Mouse (Mus musculus) liver, embryonic 15.5 days (tissue): ENCODE data around the gene Pstpip1. TPM values are rescaled to one million over a fixed set of nuclear protein-coding genes. Genes with fewer than 3 reads are reported as not detected.
A peak's percentile ranks its signal among the peaks of the same experiment; 100 is the strongest.

Experiments
- ATAC-seq: fragments of 200-750 bp; cut with Nextera tagmentation; 2 replicates; pipeline ENCODE4 v1.8.0; 2017; ENCODE audit warnings: moderate number of reproducible peaks, mild to moderate bottlenecking, moderate library complexity; ENCODE audit not compliant: insufficient read depth
- H3K27ac ChIP-seq: fragments of 300-500 bp; sonication (generic); replicated peaks from 2 replicates; pipeline ENCODE4 v1.5.1; 2015; ENCODE audit warnings: mild to moderate bottlenecking, inconsistent platforms
- H3K27me3 ChIP-seq: fragments of 300-500 bp; sonication (generic); 2 replicates; pipeline ENCODE4 v1.6.1; 2015; ENCODE audit warnings: mild to moderate bottlenecking, inconsistent platforms
- H3K36me3 ChIP-seq: fragments of 300-500 bp; sonication (generic); replicated peaks from 2 replicates; pipeline ENCODE4 v1.6.1; 2015; ENCODE audit warnings: moderate library complexity, mild to moderate bottlenecking, inconsistent platforms
- H3K4me1 ChIP-seq: fragments of 300-500 bp; sonication (generic); replicated peaks from 2 replicates; pipeline ENCODE4 v1.6.1; 2015; ENCODE audit warnings: inconsistent platforms
- H3K4me2 ChIP-seq: fragments of 300-500 bp; sonication (generic); 2 replicates; pipeline ENCODE4 v1.6.1; 2015; ENCODE audit warnings: moderate library complexity, mild to moderate bottlenecking, inconsistent platforms
- H3K4me3 ChIP-seq: fragments of 300-500 bp; sonication (generic); replicated peaks from 2 replicates; pipeline ENCODE4 v1.5.1; 2015; ENCODE audit warnings: mild to moderate bottlenecking, inconsistent platforms
- H3K9ac ChIP-seq: fragments of 300-500 bp; sonication (generic); 2 replicates; pipeline ENCODE4 v1.6.1; 2015; ENCODE audit warnings: moderate library complexity, mild to moderate bottlenecking, inconsistent platforms
- H3K9me3 ChIP-seq: fragments of 300-500 bp; sonication (generic); replicated peaks from 2 replicates; pipeline ENCODE4 v1.6.1; 2016; ENCODE audit warnings: inconsistent platforms
- WGBS: fragments of 180-500 bp; shearing (Covaris S2); methylation state at CpG from one replicate; pipeline ENCODE4 v1.1.7; 2015; ENCODE audit warnings: mixed read lengths; ENCODE audit not compliant: insufficient replicate concordance; 5-methylcytosine and 5-hydroxymethylcytosine counted together
- polyA plus RNA-seq: library from polyadenylated mRNA; unstranded; fragments of >200 nt; fragmentation: Nextera tagmentation; extraction: Ambion mirVana; gene quantifications from 2 replicates; pipeline ENCODE4 v1.2.1, GENCODE M21; 2015

Gene Pstpip1
- polyA plus RNA-seq, 1 experiment from 2014 or later, result 5.8 TPM

DNA sequence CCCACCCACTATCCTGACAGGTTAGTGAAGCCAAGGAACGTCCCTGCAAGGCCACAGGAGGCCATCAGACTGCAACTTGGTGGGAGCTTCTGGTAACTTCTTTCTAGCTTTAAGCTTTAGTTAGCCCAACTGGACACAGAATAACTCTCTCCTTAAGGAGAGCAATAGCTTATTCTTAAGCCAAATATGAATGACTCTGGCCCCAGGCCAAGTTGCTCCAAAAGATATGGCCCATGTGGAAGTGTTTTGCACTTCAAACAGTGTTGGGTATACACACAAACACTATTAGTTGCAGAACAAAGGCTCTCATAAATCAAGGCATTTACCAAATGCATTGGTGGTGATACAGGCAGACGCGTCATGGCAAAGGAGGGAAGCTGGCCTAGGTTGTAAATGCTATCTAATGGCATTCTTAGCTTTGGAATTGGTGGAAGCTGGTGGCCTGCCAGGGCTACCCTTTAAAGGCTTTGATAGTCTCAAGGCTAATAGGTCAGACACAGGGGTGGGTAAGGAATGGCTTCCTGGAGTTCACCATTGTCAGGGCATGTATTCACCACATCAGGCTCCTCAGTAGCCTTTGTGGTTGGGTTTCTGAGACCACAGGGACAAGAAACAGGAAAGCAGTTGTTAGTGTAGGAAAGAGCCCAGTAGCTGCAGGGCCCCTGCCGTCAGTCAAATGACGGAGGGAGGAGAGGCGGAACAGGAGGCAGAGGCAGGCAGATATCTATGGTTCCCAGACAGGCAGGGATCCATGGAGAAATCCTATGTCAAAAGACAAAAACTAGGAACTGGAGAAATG is 16.7 kb downstream of the Pstpip1 start:
- Histone ChIP-seq H3K9me3 (no peaks in the 10 kb centered on the region), H3K36me3 (no peaks in the 10 kb centered on the region), H3K27me3 (no peaks in the 10 kb centered on the region), H3K4me3 (no peak overlapping the region), H3K4me1 (peaks cover 5% of the 10 kb centered on the region; the same call in 1 of the 2 replicates), H3K4me2 (no peak overlapping the region), H3K9ac (no peak overlapping the region), H3K27ac (0 out of 2 replicates have a peak overlapping the region, but pooled peaks have one; percentile 14)
- no peak for ATAC-seq
- WGBS, result 42% methylated on average over 6 of the region's 6 CpGs

DNA sequence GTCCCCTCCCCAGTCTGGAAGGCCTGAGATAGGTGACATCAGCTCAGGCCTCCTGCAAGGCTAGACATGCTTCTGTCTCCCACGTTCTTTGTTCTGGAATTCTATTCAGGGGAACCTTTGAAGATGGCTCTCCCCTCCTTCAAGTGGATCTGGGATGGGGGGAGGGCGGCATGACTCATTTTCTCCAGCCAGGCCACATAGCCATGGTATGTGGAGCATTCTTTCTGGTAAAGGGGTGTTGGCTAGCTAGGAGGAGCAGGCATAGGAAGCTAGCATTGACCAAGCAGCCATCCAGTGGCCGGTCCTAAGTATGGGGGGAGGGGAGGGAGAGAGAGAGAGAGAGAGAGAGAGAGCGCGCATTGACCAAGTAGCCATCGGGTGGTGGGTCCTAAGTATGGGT is 17.8 kb downstream of the Pstpip1 start:
- no peak for ATAC-seq

DNA sequence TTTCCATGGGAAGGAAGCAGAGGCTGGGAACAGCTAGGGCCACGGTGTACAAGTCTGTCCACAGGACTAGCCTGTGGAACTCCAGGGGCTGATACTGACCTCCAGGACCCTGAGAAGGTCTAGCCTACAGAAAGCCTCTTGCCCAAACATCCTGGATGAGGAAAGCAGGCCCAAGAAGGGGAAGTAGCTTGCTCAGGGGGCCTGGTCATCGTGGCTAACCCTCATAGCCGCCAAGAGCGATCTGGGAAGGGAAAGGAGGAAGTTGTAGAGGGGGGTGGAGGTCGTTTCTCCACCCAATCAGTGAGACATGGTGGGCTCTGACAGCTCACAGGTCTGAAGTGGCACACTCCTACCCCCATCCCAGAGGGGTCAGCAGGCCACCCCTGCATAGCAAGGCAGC is 18.4 kb downstream of the Pstpip1 start:
- H3K27ac ChIP-seq, result 0 out of 2 replicates have a peak overlapping the region, but pooled peaks have one; percentile 33
- H3K27me3 ChIP-seq, result no peaks in the 10 kb centered on the region
- H3K4me1 ChIP-seq, result peaks cover 5% of the 10 kb centered on the region; the same call in 1 of the 2 replicates
- H3K4me2 ChIP-seq, result no peak overlapping the region
- H3K36me3 ChIP-seq, result no peaks in the 10 kb centered on the region
- no peak overlapping the region for H3K4me3 ChIP-seq
- 26% methylated on average over 5 of the region's 5 CpGs for WGBS
- peak; percentile 30; the same call in 1 of the 2 replicates for ATAC-seq
- no peak overlapping the region for H3K9ac ChIP-seq
- H3K9me3 ChIP-seq, result no peaks in the 10 kb centered on the region

More for the DNA sequence above, 17.8 kb downstream of the Pstpip1 start:
- Histone ChIP-seq H3K9ac (no peak overlapping the region), H3K4me3 (no peak overlapping the region), H3K4me1 (peaks cover 5% of the 10 kb centered on the region; the same call in 1 of the 2 replicates), H3K36me3 (no peaks in the 10 kb centered on the region), H3K4me2 (no peak overlapping the region), H3K9me3 (no peaks in the 10 kb centered on the region), H3K27ac (no peak overlapping the region; the same call in 1 of the 2 replicates), H3K27me3 (no peaks in the 10 kb centered on the region)
- WGBS, result 35% methylated on average over 6 of the region's 6 CpGs

DNA sequence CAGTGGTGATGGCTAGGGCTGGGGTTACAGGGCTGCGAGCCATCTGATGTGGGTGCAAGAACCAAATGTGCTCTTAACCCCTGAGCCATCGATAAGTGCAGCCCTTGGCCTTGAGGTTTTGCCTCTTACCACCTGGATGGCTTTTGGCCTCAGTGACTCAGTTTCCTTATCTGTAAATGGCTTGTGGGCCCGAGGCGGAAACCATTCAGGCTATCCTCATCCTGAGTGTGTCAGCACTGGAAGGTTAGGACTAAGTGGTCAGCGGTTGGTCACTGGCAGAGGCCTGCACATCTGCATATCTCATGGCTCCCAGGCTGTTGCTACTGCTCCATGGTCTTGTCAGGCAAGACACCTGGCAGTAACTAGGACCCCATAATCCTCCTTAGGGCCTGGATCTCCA is 28.3 kb downstream of the Pstpip1 start:
- Histone ChIP-seq H3K36me3 (0 out of 2 replicates have a peak, but pooled peaks cover 7% of the 10 kb centered on the region), H3K9ac (no peak overlapping the region), H3K27me3 (no peaks in the 10 kb centered on the region), H3K4me3 (no peak overlapping the region), H3K4me1 (0 out of 2 replicates have a peak, but pooled peaks cover 3% of the 10 kb centered on the region), H3K4me2 (no peak overlapping the region), H3K9me3 (no peaks in the 10 kb centered on the region), H3K27ac (no peak overlapping the region)
- ATAC-seq, result no peak
- WGBS, result 60% methylated on average over 5 of the region's 5 CpGs

DNA sequence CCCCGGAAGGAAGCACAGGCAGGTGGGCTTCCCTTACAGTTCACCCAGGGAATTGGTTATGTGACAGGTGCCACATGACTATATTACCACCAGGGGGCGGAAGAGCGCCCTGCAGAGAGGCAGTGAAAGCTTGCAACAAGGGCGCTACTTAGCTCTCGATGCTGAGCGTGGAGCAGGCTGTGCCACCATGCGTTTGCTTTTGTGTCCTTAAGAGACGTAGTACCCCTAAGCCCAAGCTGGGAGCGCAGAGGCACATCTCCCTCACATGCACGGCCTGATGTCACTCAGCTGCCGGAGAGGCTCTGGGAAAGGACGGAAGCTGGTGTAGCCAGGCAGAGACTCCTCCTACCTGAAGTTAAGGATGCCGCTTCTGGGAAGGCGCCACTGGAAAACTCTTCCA is 28.8 kb downstream of the Pstpip1 start:
- Histone ChIP-seq H3K4me1 (0 out of 2 replicates have a peak, but pooled peaks cover 1% of the 10 kb centered on the region), H3K4me3 (0 out of 2 replicates have a peak overlapping the region, but pooled peaks have one; percentile 17), H3K27ac (no peak overlapping the region), H3K9me3 (no peaks in the 10 kb centered on the region), H3K9ac (no peak overlapping the region), H3K4me2 (peak overlapping the region; percentile 50), H3K36me3 (0 out of 2 replicates have a peak, but pooled peaks cover 7% of the 10 kb centered on the region), H3K27me3 (no peaks in the 10 kb centered on the region)
- ATAC-seq, result no peak
- 25% methylated on average over 14 of the region's 14 CpGs for WGBS

DNA sequence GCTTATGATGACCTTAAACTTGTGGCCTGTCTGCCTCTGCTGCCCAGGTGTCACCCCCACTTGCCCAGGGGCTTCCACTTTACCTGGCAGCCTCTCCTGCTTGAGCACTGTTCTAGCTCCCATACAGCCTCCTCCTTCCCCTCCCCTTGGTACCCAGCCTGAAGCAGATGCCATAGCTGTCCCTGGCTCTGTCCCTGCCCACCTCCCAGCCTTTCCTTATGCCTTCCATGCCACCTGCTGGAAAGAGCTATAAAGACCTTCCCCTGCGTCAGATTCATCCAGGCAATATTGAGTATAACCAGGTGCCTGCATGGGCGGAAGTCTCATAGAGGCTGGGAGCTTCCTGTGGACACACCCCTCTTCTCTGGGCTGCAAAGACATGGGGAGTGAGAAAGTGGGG is 29.9 kb downstream of the Pstpip1 start:
- no peaks in the 10 kb centered on the region for H3K4me1 ChIP-seq
- H3K9me3 ChIP-seq, result no peaks in the 10 kb centered on the region
- H3K4me2 ChIP-seq, result no peak overlapping the region
- no peak overlapping the region for H3K9ac ChIP-seq
- ATAC-seq, result no peak
- WGBS, result 46% methylated on average over 2 of the region's 2 CpGs
- H3K27me3 ChIP-seq, result no peaks in the 10 kb centered on the region
- 0 out of 2 replicates have a peak, but pooled peaks cover 7% of the 10 kb centered on the region for H3K36me3 ChIP-seq
- H3K27ac ChIP-seq, result no peak overlapping the region
- no peak overlapping the region for H3K4me3 ChIP-seq

DNA sequence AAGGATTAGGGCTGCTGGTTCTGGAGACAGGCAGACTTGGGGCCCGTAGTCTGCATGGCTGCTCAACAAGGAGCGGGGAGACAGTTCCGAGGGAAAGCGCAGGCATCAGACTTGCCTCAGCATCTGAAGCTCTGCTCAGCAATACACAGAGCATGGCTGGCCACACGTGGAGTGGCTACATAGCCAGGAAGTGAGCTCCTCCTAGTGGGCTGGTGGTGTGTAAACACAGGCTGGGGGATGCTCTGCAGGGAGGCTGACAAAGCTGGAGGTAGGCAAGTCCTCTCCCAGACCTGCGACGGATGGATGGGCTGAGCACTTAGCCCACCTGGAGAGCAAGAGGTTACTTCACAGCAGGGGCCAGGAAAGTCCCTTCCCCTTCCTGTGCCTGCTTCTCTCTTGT is 31.3 kb downstream of the Pstpip1 start:
- ATAC-seq, result no peak
- no peak overlapping the region for H3K4me2 ChIP-seq
- WGBS, result 58% methylated on average over 7 of the region's 7 CpGs

DNA sequence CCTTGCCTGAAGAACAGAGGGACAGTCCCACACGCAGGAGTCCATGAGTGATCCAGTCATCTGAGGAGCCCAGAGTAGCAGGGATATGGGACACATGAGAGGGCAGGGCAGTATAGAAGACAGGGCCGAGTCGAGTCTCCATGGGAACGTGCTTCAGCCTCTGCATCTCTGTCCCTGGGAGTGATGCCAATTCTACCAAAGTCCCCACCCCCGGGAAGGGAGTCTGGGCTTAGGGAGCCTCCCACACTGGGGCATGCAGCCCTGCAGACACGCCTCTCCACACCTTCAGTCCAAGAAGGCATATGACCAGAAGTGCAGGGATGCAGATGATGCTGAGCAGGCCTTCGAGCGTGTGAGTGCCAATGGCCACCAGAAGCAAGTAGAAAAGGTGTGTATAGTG is 33.2 kb downstream of the Pstpip1 start:
- Histone ChIP-seq H3K27ac (no peak overlapping the region), H3K4me1 (no peaks in the 10 kb centered on the region), H3K4me2 (no peak overlapping the region), H3K9me3 (no peaks in the 10 kb centered on the region), H3K9ac (no peak overlapping the region), H3K36me3 (no peaks in the 10 kb centered on the region), H3K4me3 (no peak overlapping the region), H3K27me3 (no peaks in the 10 kb centered on the region)
- ATAC-seq, result no peak
- 65% methylated on average over 8 of the region's 8 CpGs for WGBS

More for the DNA sequence above, 31.3 kb downstream of the Pstpip1 start:
- Histone ChIP-seq H3K4me1 (no peaks in the 10 kb centered on the region), H3K9ac (no peak overlapping the region), H3K9me3 (no peaks in the 10 kb centered on the region), H3K27me3 (no peaks in the 10 kb centered on the region), H3K36me3 (no peaks in the 10 kb centered on the region), H3K27ac (no peak overlapping the region), H3K4me3 (no peak overlapping the region)

DNA sequence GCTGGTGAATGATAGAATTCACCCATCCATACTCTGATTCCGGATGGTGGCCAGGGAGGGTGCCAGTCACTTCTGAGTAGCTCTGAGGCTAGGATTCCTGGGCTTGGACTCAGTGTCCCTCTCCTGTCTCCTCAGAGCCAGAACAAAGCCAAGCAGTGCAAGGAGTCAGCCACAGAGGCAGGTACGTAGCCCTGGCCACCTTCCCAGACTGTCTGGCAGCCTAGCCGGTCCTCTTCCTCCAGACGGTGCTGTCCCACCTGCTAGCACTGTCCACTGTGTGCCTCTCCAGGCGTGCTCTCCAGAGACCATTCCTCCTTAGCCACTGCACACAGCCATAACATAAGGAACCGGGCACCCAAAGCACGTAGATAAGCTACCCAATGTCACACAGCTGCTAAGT is 33.9 kb downstream of the Pstpip1 start:
- H3K4me1 ChIP-seq, result no peaks in the 10 kb centered on the region
- H3K27ac ChIP-seq, result no peak overlapping the region
- no peaks in the 10 kb centered on the region for H3K9me3 ChIP-seq
- no peak for ATAC-seq
- H3K27me3 ChIP-seq, result no peaks in the 10 kb centered on the region
- 63% methylated on average over 7 of the region's 7 CpGs for WGBS
- no peak overlapping the region for H3K4me2 ChIP-seq
- H3K4me3 ChIP-seq, result no peak overlapping the region
- no peak overlapping the region for H3K9ac ChIP-seq
- no peaks in the 10 kb centered on the region for H3K36me3 ChIP-seq

DNA sequence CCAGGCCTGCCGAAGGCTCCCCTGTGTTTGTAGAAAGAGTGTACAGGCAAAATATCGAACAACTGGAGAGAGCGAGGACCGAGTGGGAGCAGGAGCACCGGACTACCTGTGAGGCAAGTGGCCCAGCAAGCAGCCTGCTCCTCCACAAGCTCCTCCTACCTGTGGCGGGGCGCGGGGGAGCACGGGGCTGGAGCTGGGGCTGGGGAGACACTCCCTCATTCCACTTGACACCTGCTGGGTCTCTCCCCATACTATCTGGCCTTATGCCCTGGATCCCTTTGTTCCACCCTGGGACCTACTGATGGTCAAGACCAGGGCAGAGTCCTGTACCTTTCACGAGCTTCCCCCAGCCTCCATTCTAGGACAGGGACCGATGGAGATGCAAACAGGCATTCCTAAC is 34.8 kb downstream of the Pstpip1 start:
- ATAC-seq, result no peak
- Histone ChIP-seq H3K9ac (no peak overlapping the region), H3K27me3 (no peaks in the 10 kb centered on the region)

DNA sequence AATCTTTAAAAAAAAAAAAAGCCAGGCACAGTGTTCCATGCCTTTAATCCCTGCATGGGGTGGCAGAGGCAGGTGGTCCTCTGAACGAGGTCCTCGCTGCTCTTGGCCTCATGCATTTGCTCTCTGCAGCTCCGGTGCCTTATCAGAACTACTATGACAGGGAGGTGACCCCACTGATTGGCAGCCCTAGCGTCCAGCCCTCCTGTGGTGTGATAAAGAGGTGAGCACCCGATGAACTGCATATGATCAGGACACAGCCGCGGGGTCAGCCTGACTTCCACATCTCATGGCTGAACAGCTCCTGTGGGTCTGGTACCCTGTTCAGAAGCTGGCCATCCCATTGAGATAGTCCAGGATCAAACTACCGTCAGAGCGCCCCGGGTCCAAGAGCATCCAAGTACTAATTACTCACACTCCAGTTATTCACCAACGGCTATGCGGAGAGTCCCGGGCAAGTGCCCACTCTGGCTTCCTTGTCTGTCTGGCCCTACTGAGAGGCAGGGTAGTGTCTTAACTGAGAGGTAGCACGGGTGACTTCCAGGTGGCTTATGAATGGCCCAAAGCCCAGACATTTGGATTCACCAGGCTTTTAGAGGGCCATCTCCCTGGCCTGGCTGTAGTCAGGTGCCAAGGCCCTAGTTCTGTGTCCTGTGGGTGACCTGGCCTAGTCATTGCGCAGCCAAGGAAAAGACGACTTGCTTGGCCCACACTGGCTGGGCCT is 36.9 kb downstream of the Pstpip1 start:
- no peak overlapping the region for H3K27ac ChIP-seq
- no peak for ATAC-seq
- H3K27me3 ChIP-seq, result no peaks in the 10 kb centered on the region
- H3K4me1 ChIP-seq, result no peaks in the 10 kb centered on the region
- no peak overlapping the region for H3K4me3 ChIP-seq
- H3K9ac ChIP-seq, result no peak overlapping the region
- H3K4me2 ChIP-seq, result no peak overlapping the region
- no peaks in the 10 kb centered on the region for H3K36me3 ChIP-seq
- no peaks in the 10 kb centered on the region for H3K9me3 ChIP-seq
- WGBS, result 62% methylated on average over 16 of the region's 16 CpGs

More for the DNA sequence above, 34.8 kb downstream of the Pstpip1 start:
- H3K4me2 ChIP-seq, result no peak overlapping the region
- H3K27ac ChIP-seq, result no peak overlapping the region
- H3K9me3 ChIP-seq, result no peaks in the 10 kb centered on the region
- no peaks in the 10 kb centered on the region for H3K4me1 ChIP-seq
- no peak overlapping the region for H3K4me3 ChIP-seq
- WGBS, result 67% methylated on average over 11 of the region's 11 CpGs
- no peaks in the 10 kb centered on the region for H3K36me3 ChIP-seq
